Mouse (Mus musculus) heart, embryonic 12.5 days (tissue): ENCODE results near the gene Myo19. TPM values are rescaled to one million over a fixed set of nuclear protein-coding genes. Genes with fewer than 3 reads are reported as not detected.

Experiments used
- ATAC-seq: fragments of 200-750 bp; cut with Nextera tagmentation; 2 replicates; pipeline ENCODE4 v1.8.0; 2017; ENCODE audit warnings: moderate TSS enrichment, moderate library complexity; ENCODE audit not compliant: insufficient number of reproducible peaks, low FRiP score
- H3K27ac ChIP-seq: fragments of 300-500 bp; sonication (generic); 2 replicates; pipeline ENCODE4 v1.5.1; 2016; ENCODE audit warnings: mild to moderate bottlenecking, moderate library complexity; ENCODE audit not compliant: poor library complexity, severe bottlenecking
- H3K27me3 ChIP-seq: fragments of 300-500 bp; sonication (generic); replicated peaks from 2 replicates; pipeline ENCODE4 v1.6.1; 2016; ENCODE audit warnings: mild to moderate bottlenecking, moderate library complexity
- H3K36me3 ChIP-seq: fragments of 300-500 bp; sonication (generic); 2 replicates; pipeline ENCODE4 v1.6.1; 2016; ENCODE audit warnings: mild to moderate bottlenecking, moderate library complexity
- H3K4me1 ChIP-seq: fragments of 300-500 bp; sonication (generic); replicated peaks from 2 replicates; pipeline ENCODE4 v1.6.1; 2016; ENCODE audit warnings: mild to moderate bottlenecking
- H3K4me2 ChIP-seq: fragments of 300-500 bp; sonication (generic); 2 replicates; pipeline ENCODE4 v1.6.1; 2016; ENCODE audit warnings: mild to moderate bottlenecking, moderate library complexity
- H3K4me3 ChIP-seq: fragments of 300-500 bp; sonication (generic); 2 replicates; pipeline ENCODE4 v1.5.1; 2016; ENCODE audit warnings: mild to moderate bottlenecking
- H3K9ac ChIP-seq: fragments of 300-500 bp; sonication (generic); 2 replicates; pipeline ENCODE4 v1.6.1; 2016; ENCODE audit warnings: mild to moderate bottlenecking, moderate library complexity
- H3K9me3 ChIP-seq: fragments of 300-500 bp; sonication (generic); replicated peaks from 2 replicates; pipeline ENCODE4 v1.6.1; 2016; ENCODE audit warnings: mild to moderate bottlenecking, moderate library complexity
- WGBS: fragments of 180-500 bp; shearing (Covaris S2); methylation state at CpG from one replicate; pipeline ENCODE4 v1.1.7; 2016; 5-methylcytosine and 5-hydroxymethylcytosine counted together
- polyA plus RNA-seq: library from polyadenylated mRNA; unstranded; fragments of >200 nt; fragmentation: Nextera tagmentation; extraction: Ambion mirVana; gene quantifications from 2 replicates; pipeline ENCODE4 v1.2.1, GENCODE M21; 2016

Myo19 gene
- polyA plus RNA-seq, 1 experiment from 2014 or later: 8.3 TPM

GRCm38 (mm10) chr11:84916703-84917300 is 36.9 kb downstream of the Myo19 start:
- H3K4me2 ChIP-seq: peak overlapping the region; percentile 81
- no peak for ATAC-seq

GRCm38 (mm10) chr11:84918425-84918824 is 38.5 kb downstream of the Myo19 start:
- peak; percentile 70; the same call in 1 of the 2 replicates for ATAC-seq

More at GRCm38 (mm10) chr11:84916703-84917300, 36.9 kb downstream of the Myo19 start:
- WGBS: 50% methylated on average over 7 of the region's 7 CpGs
- Histone ChIP-seq H3K4me1 (peaks cover 10% of the 10 kb centered on the region; the same call in 1 of the 2 replicates), H3K4me3 (peak overlapping the region; percentile 87), H3K27me3 (no peaks in the 10 kb centered on the region), H3K9ac (peak overlapping the region; percentile 82; the same call in 1 of the 2 replicates), H3K27ac (no peak overlapping the region), H3K36me3 (peaks cover 22% of the 10 kb centered on the region), H3K9me3 (no peaks in the 10 kb centered on the region)

GRCm38 (mm10) chr11:84919276-84919675 is 39.3 kb downstream of the Myo19 start:
- Histone ChIP-seq H3K27me3 (no peaks in the 10 kb centered on the region), H3K4me1 (peaks cover 10% of the 10 kb centered on the region; the same call in 1 of the 2 replicates), H3K27ac (no peak overlapping the region), H3K36me3 (no peaks in the 10 kb centered on the region), H3K9ac (no peak overlapping the region), H3K9me3 (no peaks in the 10 kb centered on the region), H3K4me3 (no peak overlapping the region), H3K4me2 (no peak overlapping the region)
- WGBS: 41% methylated on average over 3 of the region's 3 CpGs
- no peak for ATAC-seq

More at GRCm38 (mm10) chr11:84918425-84918824, 38.5 kb downstream of the Myo19 start:
- Histone ChIP-seq H3K4me2 (peak overlapping the region; percentile 46), H3K27ac (no peak overlapping the region), H3K9me3 (no peaks in the 10 kb centered on the region), H3K9ac (no peak overlapping the region), H3K36me3 (peaks cover 8% of the 10 kb centered on the region), H3K4me1 (peaks cover 10% of the 10 kb centered on the region; the same call in 1 of the 2 replicates), H3K27me3 (no peaks in the 10 kb centered on the region), H3K4me3 (0 out of 2 replicates have a peak overlapping the region, but pooled peaks have one; percentile 2)
- WGBS: 8% methylated on average over 16 of the region's 16 CpGs

GRCm38 (mm10) chr11:84919951-84920350 is 40.0 kb downstream of the Myo19 start:
- ATAC-seq: no peak
- 51% methylated on average over 7 of the region's 7 CpGs for WGBS
- no peak overlapping the region for H3K9ac ChIP-seq

GRCm38 (mm10) chr11:84920981-84921380 is 41.0 kb downstream of the Myo19 start:
- Histone ChIP-seq H3K9ac (no peak overlapping the region), H3K4me1 (0 out of 2 replicates have a peak, but pooled peaks cover 5% of the 10 kb centered on the region), H3K4me3 (no peak overlapping the region), H3K27ac (no peak overlapping the region), H3K9me3 (no peaks in the 10 kb centered on the region), H3K27me3 (no peaks in the 10 kb centered on the region), H3K36me3 (no peaks in the 10 kb centered on the region), H3K4me2 (no peak overlapping the region)
- ATAC-seq: no peak
- 79% methylated on average over 8 of the region's 8 CpGs for WGBS

More at GRCm38 (mm10) chr11:84919951-84920350, 40.0 kb downstream of the Myo19 start:
- no peak overlapping the region for H3K4me3 ChIP-seq
- H3K36me3 ChIP-seq: no peaks in the 10 kb centered on the region
- H3K9me3 ChIP-seq: no peaks in the 10 kb centered on the region
- no peak overlapping the region for H3K4me2 ChIP-seq
- H3K4me1 ChIP-seq: peaks cover 10% of the 10 kb centered on the region; the same call in 1 of the 2 replicates
- H3K27me3 ChIP-seq: no peaks in the 10 kb centered on the region
- H3K27ac ChIP-seq: no peak overlapping the region

- H3K4me3 ChIP-seq: no peak overlapping the region
- no peak for ATAC-seq
- WGBS: 18% methylated on average over 6 of the region's 6 CpGs
- H3K4me1 ChIP-seq: no peaks in the 10 kb centered on the region
- H3K4me2 ChIP-seq: no peak overlapping the region
- H3K9ac ChIP-seq: no peak overlapping the region
- H3K9me3 ChIP-seq: no peaks in the 10 kb centered on the region
- no peaks in the 10 kb centered on the region for H3K36me3 ChIP-seq
- no peak overlapping the region for H3K27ac ChIP-seq
- no peaks in the 10 kb centered on the region for H3K27me3 ChIP-seq
These were observed 52.3 kb downstream of the Myo19 start for GRCm38 (mm10) chr11:84932261-84932660.

DNA sequence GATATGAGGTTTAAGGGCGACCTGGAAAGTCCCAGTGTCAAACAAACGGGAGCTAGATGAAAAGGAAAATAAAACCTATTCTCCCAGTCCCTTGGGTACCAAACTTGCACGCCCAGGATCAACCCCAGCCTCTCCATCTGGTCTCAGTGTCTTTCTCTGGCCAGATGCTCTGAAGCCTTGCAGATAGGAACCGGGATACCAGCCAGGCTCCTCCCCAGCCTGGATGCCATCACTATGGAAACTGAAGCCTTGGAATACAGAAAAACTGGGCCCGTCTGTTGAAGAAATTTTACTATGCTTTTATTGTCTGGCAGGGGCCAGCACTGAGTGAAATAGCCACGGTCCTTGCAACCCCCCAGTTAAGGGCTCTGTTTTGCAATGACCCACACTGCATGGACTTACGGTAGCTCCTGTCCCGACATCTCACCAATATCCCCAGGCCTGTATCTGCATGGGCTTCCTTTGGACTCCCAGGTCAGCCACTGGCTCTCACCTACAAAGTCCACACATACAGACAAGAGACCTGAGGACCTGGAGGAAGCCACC is 59.6 kb downstream of the Myo19 start:
- WGBS: 55% methylated on average over 8 of the region's 8 CpGs
- Histone ChIP-seq H3K4me3 (no peak overlapping the region), H3K4me1 (peaks cover 7% of the 10 kb centered on the region; the same call in 1 of the 2 replicates), H3K27me3 (peaks cover 16% of the 10 kb centered on the region), H3K4me2 (no peak overlapping the region), H3K9ac (no peak overlapping the region), H3K27ac (no peak overlapping the region), H3K9me3 (no peaks in the 10 kb centered on the region), H3K36me3 (no peaks in the 10 kb centered on the region)
- ATAC-seq: no peak

GRCm38 (mm10) chr11:84940140-84940539 is 60.2 kb downstream of the Myo19 start:
- Histone ChIP-seq H3K4me2 (no peak overlapping the region), H3K27me3 (peaks cover 22% of the 10 kb centered on the region), H3K9me3 (no peaks in the 10 kb centered on the region), H3K36me3 (no peaks in the 10 kb centered on the region), H3K4me3 (no peak overlapping the region), H3K27ac (no peak overlapping the region), H3K9ac (no peak overlapping the region), H3K4me1 (peaks cover 8% of the 10 kb centered on the region; the same call in 1 of the 2 replicates)
- 72% methylated on average over 10 of the region's 10 CpGs for WGBS
- ATAC-seq: no peak

DNA sequence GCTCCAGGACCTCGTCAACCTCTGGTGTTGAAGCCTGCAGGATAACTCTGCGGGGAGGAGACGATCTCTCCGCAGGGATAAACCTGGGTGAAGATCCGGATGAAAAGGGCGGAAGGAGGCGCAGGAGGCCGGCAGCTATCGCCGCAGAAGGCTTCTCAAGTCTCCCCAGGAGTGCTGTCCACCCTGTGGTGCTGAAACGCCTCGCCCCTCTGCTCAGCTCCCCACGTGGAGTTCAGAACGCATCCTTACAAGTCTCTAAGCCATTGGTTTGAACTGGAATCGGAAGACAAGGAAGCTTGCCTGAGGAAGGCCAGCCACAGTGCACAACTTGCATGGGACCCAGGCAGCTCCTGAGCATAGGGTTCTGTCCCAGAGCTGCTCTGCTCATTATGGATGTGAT is 64.0 kb downstream of the Myo19 start:
- H3K9ac ChIP-seq: no peak overlapping the region
- no peaks in the 10 kb centered on the region for H3K9me3 ChIP-seq
- H3K36me3 ChIP-seq: no peaks in the 10 kb centered on the region
- peak overlapping the region; percentile 57 for H3K4me2 ChIP-seq
- H3K27me3 ChIP-seq: peaks cover 23% of the 10 kb centered on the region
- H3K4me1 ChIP-seq: peaks cover 9% of the 10 kb centered on the region; the same call in 1 of the 2 replicates
- ATAC-seq: no peak
- WGBS: 0% methylated on average over 15 of the region's 15 CpGs
- H3K4me3 ChIP-seq: no peak overlapping the region
- H3K27ac ChIP-seq: no peak overlapping the region

GRCm38 (mm10) chr11:84944639-84945435 is 64.9 kb downstream of the Myo19 start:
- no peak for ATAC-seq
- 2% methylated on average over 12 of the region's 12 CpGs for WGBS

GRCm38 (mm10) chr11:84945841-84946240 is 65.9 kb downstream of the Myo19 start:
- Histone ChIP-seq H3K4me2 (no peak overlapping the region), H3K36me3 (no peaks in the 10 kb centered on the region), H3K27ac (no peak overlapping the region), H3K4me1 (peaks cover 9% of the 10 kb centered on the region; the same call in 1 of the 2 replicates), H3K27me3 (peaks cover 23% of the 10 kb centered on the region), H3K4me3 (no peak overlapping the region), H3K9me3 (no peaks in the 10 kb centered on the region), H3K9ac (no peak overlapping the region)
- no peak for ATAC-seq
- WGBS: 57% methylated on average over 3 of the region's 3 CpGs

More at GRCm38 (mm10) chr11:84944639-84945435, 64.9 kb downstream of the Myo19 start:
- Histone ChIP-seq H3K9me3 (no peaks in the 10 kb centered on the region), H3K27me3 (peaks cover 23% of the 10 kb centered on the region), H3K4me3 (no peak overlapping the region), H3K4me2 (no peak overlapping the region), H3K9ac (no peak overlapping the region), H3K4me1 (peaks cover 9% of the 10 kb centered on the region; the same call in 1 of the 2 replicates), H3K27ac (no peak overlapping the region), H3K36me3 (no peaks in the 10 kb centered on the region)
